Comparison of ENCODE assay signal across 8 mouse cellular contexts in the genomic region with DNA sequence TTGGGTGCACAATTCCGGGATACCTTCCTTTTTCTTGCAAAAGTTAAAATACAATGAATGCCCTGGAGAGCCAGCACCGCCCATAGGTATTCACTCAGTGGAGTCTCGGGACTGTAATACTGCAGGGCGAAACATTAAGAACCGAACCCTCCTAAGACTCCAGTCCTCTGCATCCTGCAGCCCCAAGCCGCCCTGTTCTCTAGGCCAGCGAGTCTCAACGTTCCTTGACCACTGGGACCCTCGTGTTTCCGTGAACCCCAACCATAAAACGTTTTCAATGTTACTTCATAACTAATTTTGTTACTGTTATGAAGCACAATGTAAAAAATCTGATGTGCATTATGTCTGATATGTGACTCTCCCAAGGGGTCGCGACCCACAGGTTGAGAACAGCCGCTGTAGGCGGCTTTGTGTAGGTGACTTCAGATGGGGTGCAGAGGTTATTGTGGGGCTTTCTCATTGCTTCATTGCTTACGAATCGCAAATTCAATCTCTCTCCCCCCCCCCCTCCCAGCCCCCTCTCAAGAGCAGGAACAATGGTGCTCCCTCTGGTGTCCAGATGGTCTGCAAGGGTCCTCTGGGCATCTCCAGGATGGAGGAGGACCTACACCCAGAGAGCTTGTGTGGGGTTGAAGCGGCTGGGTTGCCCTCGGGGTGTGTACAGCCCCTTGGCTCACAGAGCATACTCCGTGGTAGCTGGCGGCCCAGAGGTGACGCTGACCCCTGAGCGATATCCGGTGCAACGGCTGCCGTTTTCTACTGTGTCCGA. TPM values are rescaled to one million over a fixed set of nuclear protein-coding genes. Genes with fewer than 3 reads are reported as not detected.
DNase-seq lines count a peak whose midpoint lies in the region; ATAC-seq and TF ChIP-seq lines count a peak whose summit lies in the region.

No protein-coding gene starts in this region.

- H3K4me2 ChIP-seq in forebrain, embryonic 15.5 days (replicated peaks) = peak overlapping the region; percentile 78
- peak overlapping the region; percentile 75 for H3K4me2 ChIP-seq in limb, embryonic 15.5 days
- peak overlapping the region; percentile 66 for H3K4me2 ChIP-seq in neural tube, embryonic 14.5 days (ENCODE audit: low read depth, low read length)

- 32% methylated on average over 27 of the region's 27 CpGs for WGBS in cerebellum, adult 2 months
- WGBS in forebrain, embryonic 15.5 days = 45% methylated on average over 27 of the region's 27 CpGs
- WGBS in limb, embryonic 15.5 days = 38% methylated on average over 27 of the region's 27 CpGs
- WGBS in neural tube, embryonic 14.5 days = 43% methylated on average over 27 of the region's 27 CpGs

- peak; percentile 60 for ATAC-seq in forebrain, embryonic 15.5 days (replicated peaks)
- no peak for ATAC-seq in limb, embryonic 15.5 days (ENCODE audit: insufficient number of reproducible peaks, low FRiP score, low TSS enrichment, low read depth)
- ATAC-seq in neural tube, embryonic 14.5 days (ENCODE audit: low read depth) = peak; percentile 45; the same call in 1 of the 2 replicates
- no peak for ATAC-seq in granulocyte monocyte progenitor cell, adult 5-6 weeks (replicated peaks; ENCODE audit: poor library complexity, severe bottlenecking)

- peak overlapping the region; percentile 100 for H3K27ac ChIP-seq in left cerebral cortex, adult 2 months
- H3K27ac ChIP-seq in cerebellum, adult 2 months (ENCODE audit: insufficient read depth, low read length) = peak overlapping the region; percentile 63
- peak overlapping the region; percentile 96 for H3K27ac ChIP-seq in forebrain, embryonic 15.5 days (replicated peaks)
- H3K27ac ChIP-seq in limb, embryonic 15.5 days = peak overlapping the region; percentile 98
- H3K27ac ChIP-seq in neural tube, embryonic 14.5 days (ENCODE audit: low read depth, low read length) = peak overlapping the region; percentile 95

- no peaks in the 10 kb centered on the region for H3K27me3 ChIP-seq in cerebellum, adult 2 months (ENCODE audit: control insufficient read depth, insufficient read depth, low read length)
- H3K27me3 ChIP-seq in forebrain, embryonic 15.5 days = no peaks in the 10 kb centered on the region
- H3K27me3 ChIP-seq in limb, embryonic 15.5 days = no peaks in the 10 kb centered on the region
- H3K27me3 ChIP-seq in neural tube, embryonic 14.5 days (ENCODE audit: control insufficient read depth, insufficient read depth, low read length) = no peaks in the 10 kb centered on the region

- H3K9ac ChIP-seq in forebrain, embryonic 15.5 days (replicated peaks) = peak overlapping the region; percentile 61
- peak overlapping the region; percentile 65; the same call in 1 of the 2 replicates for H3K9ac ChIP-seq in limb, embryonic 15.5 days
- H3K9ac ChIP-seq in neural tube, embryonic 14.5 days (replicated peaks; ENCODE audit: low read depth, low read length) = peak overlapping the region; percentile 53

- no peak for DNase-seq in left cerebral cortex, adult 2 months (ENCODE audit: extremely low spot score in 1 of 2, low spot score in 2 of 2)
- DNase-seq in left cerebral cortex, adult 9 months (ENCODE audit: low spot score in 2 of 2) = no peak
- DNase-seq in cerebellum, adult 2 months = peak; percentile 48 to 50
- no peak for DNase-seq in gastrocnemius, postnatal 14 days

- no peaks in the 10 kb centered on the region for H3K9me3 ChIP-seq in forebrain, embryonic 15.5 days
- no peaks in the 10 kb centered on the region for H3K9me3 ChIP-seq in limb, embryonic 15.5 days
- no peaks in the 10 kb centered on the region for H3K9me3 ChIP-seq in neural tube, embryonic 14.5 days (ENCODE audit: control insufficient read depth, low read length)

- no peak for TF ChIP-seq POLR2A in cerebellum, adult 2 months (IDR thresholded peaks at IDR 0.05; ENCODE audit: borderline replicate concordance, insufficient read depth, low read length)

- H3K4me1 ChIP-seq in cerebellum, adult 2 months (ENCODE audit: control insufficient read depth, insufficient read depth, low read length) = peaks cover 9% of the 10 kb centered on the region; the same call in 1 of the 2 replicates
- peaks cover 17% of the 10 kb centered on the region for H3K4me1 ChIP-seq in forebrain, embryonic 15.5 days
- peaks cover 14% of the 10 kb centered on the region for H3K4me1 ChIP-seq in limb, embryonic 15.5 days
- peaks cover 10% of the 10 kb centered on the region; the same call in 1 of the 2 replicates for H3K4me1 ChIP-seq in neural tube, embryonic 14.5 days (ENCODE audit: control insufficient read depth, insufficient read depth, low read length)

- H3K4me3 ChIP-seq in left cerebral cortex, adult 2 months = peak overlapping the region; percentile 65
- H3K4me3 ChIP-seq in cerebellum, adult 2 months (replicated peaks; ENCODE audit: insufficient read depth, low read depth, low read length) = peak overlapping the region; percentile 65
- peak overlapping the region; percentile 61 for H3K4me3 ChIP-seq in forebrain, embryonic 15.5 days
- H3K4me3 ChIP-seq in limb, embryonic 15.5 days = peak overlapping the region; percentile 65
- peak overlapping the region; percentile 55 for H3K4me3 ChIP-seq in neural tube, embryonic 14.5 days (ENCODE audit: low read depth, low read length)

- intact Hi-C loops in left cerebral cortex, adult 2 months (cut with DNase I) = no loop called here
- intact Hi-C loops in gastrocnemius, postnatal 14 days (cut with DNase I; ENCODE audit: low total_unique reads) = no loop called here

- H3K36me3 ChIP-seq in forebrain, embryonic 15.5 days = peaks cover 2% of the 10 kb centered on the region; the same call in 1 of the 2 replicates
- peaks cover 17% of the 10 kb centered on the region for H3K36me3 ChIP-seq in limb, embryonic 15.5 days
- H3K36me3 ChIP-seq in neural tube, embryonic 14.5 days (ENCODE audit: control insufficient read depth, insufficient read depth, low read length) = peaks cover 5% of the 10 kb centered on the region; the same call in 1 of the 2 replicates

- TF ChIP-seq CTCF in left cerebral cortex, adult 2 months (IDR thresholded peaks at IDR 0.05) = no peak; the same call in 1 of the 2 replicates
- TF ChIP-seq CTCF in cerebellum, adult 2 months (IDR thresholded peaks at IDR 0.05; ENCODE audit: borderline replicate concordance, insufficient read depth, low read depth, low read length) = no peak

RNA-seq across cellular contexts. Expression of gene D2hgdh, which starts 1.2 kb away (rescaled TPM):
- 10 to 100 TPM; 12.6 to 14.2 TPM for total RNA-seq in left cerebral cortex, adult 2 months (2021)
- polyA plus RNA-seq in cerebellum, adult 2 months (2012; rRNA removed) = 16.7 and 18.2 TPM in 2 replicates
- polyA plus RNA-seq in forebrain, embryonic 15.5 days (2015; fragmentation: Nextera tagmentation; extraction: Ambion mirVana) = 15.5 and 16.1 TPM in 2 replicates
- polyA plus RNA-seq in limb, embryonic 15.5 days (2015; fragmentation: Nextera tagmentation; extraction: Ambion mirVana) = 15.8 and 16.9 TPM in 2 replicates
- polyA plus RNA-seq in neural tube, embryonic 14.5 days (2014; fragmentation: Nextera tagmentation; extraction: Ambion mirVana) = 12.3 and 14.7 TPM in 2 replicates
- total RNA-seq in granulocyte monocyte progenitor cell, adult 5-6 weeks (2014; fragmentation: Nextera tagmentation) = 19.3 and 25.7 TPM in 2 replicates
- total RNA-seq in granulocyte monocyte progenitor cell, adult 5-6 weeks (2017) = 13.8 and 19.9 TPM in 2 replicates
- total RNA-seq in gastrocnemius, postnatal 14 days (2021) = 10 to 100 TPM; 24.8 to 25.8 TPM

RNA-seq across cellular contexts. Expression of gene Ing5, which starts 22.2 kb away (rescaled TPM):
- total RNA-seq in left cerebral cortex, adult 2 months (2021) = 10 to 100 TPM; 12.8 to 15.2 TPM
- 7.5 TPM in 2 replicates for polyA plus RNA-seq in cerebellum, adult 2 months (2012; rRNA removed)
- 10.7 and 11.4 TPM in 2 replicates for polyA plus RNA-seq in forebrain, embryonic 15.5 days (2015; fragmentation: Nextera tagmentation; extraction: Ambion mirVana)
- polyA plus RNA-seq in limb, embryonic 15.5 days (2015; fragmentation: Nextera tagmentation; extraction: Ambion mirVana) = 12.7 and 13.4 TPM in 2 replicates
- polyA plus RNA-seq in neural tube, embryonic 14.5 days (2014; fragmentation: Nextera tagmentation; extraction: Ambion mirVana) = 9.4 and 10.2 TPM in 2 replicates
- 9.5 and 19.4 TPM in 2 replicates for total RNA-seq in granulocyte monocyte progenitor cell, adult 5-6 weeks (2014; fragmentation: Nextera tagmentation)
- total RNA-seq in granulocyte monocyte progenitor cell, adult 5-6 weeks (2017) = 27.1 and 42.3 TPM in 2 replicates
- 1 to 10 TPM; 2.9 to 3.7 TPM for total RNA-seq in gastrocnemius, postnatal 14 days (2021)

RNA-seq across cellular contexts. Expression of gene Dtymk, which starts 24.2 kb away (rescaled TPM):
- 10 to 100 TPM; 50.8 to 52.5 TPM for total RNA-seq in left cerebral cortex, adult 2 months (2021)
- polyA plus RNA-seq in cerebellum, adult 2 months (2012; rRNA removed) = 96.5 and 100 TPM in 2 replicates
- 183 and 192 TPM in 2 replicates for polyA plus RNA-seq in forebrain, embryonic 15.5 days (2015; fragmentation: Nextera tagmentation; extraction: Ambion mirVana)
- 200 and 206 TPM in 2 replicates for polyA plus RNA-seq in limb, embryonic 15.5 days (2015; fragmentation: Nextera tagmentation; extraction: Ambion mirVana)
- 152 and 153 TPM in 2 replicates for polyA plus RNA-seq in neural tube, embryonic 14.5 days (2014; fragmentation: Nextera tagmentation; extraction: Ambion mirVana)
- total RNA-seq in granulocyte monocyte progenitor cell, adult 5-6 weeks (2014; fragmentation: Nextera tagmentation) = 238 and 289 TPM in 2 replicates
- total RNA-seq in granulocyte monocyte progenitor cell, adult 5-6 weeks (2017) = 216 and 239 TPM in 2 replicates
- total RNA-seq in gastrocnemius, postnatal 14 days (2021) = 10 to 100 TPM; 16.8 to 23.8 TPM

RNA-seq across cellular contexts. Expression of gene Gal3st2, which starts 35.2 kb away (rescaled TPM):
- total RNA-seq in left cerebral cortex, adult 2 months (2021) = under 1 TPM in 1 of 2 experiments, not detected in 1; 0.16 TPM
- not detected in 2 replicates for polyA plus RNA-seq in cerebellum, adult 2 months (2012; rRNA removed)
- not detected in 2 replicates for polyA plus RNA-seq in forebrain, embryonic 15.5 days (2015; fragmentation: Nextera tagmentation; extraction: Ambion mirVana)
- polyA plus RNA-seq in limb, embryonic 15.5 days (2015; fragmentation: Nextera tagmentation; extraction: Ambion mirVana) = 0.20 TPM in 1 of 2 replicates, not detected in the other
- polyA plus RNA-seq in neural tube, embryonic 14.5 days (2014; fragmentation: Nextera tagmentation; extraction: Ambion mirVana) = not detected in 2 replicates
- not detected in 2 replicates for total RNA-seq in granulocyte monocyte progenitor cell, adult 5-6 weeks (2014; fragmentation: Nextera tagmentation)
- total RNA-seq in granulocyte monocyte progenitor cell, adult 5-6 weeks (2017) = not detected in 2 replicates
- not detected for total RNA-seq in gastrocnemius, postnatal 14 days (2021)

Comparison
In these comparisons a context has a peak if more than half of its experiments do, and no peak if none do; other contexts are left out.
1. DNase-seq: peak in cerebellum, adult 2 months (2 of 2); none in left cerebral cortex, adult 2 months (0 of 2), left cerebral cortex, adult 9 months (0 of 2) and gastrocnemius, postnatal 14 days (single experiment).
2. ATAC-seq: peak in forebrain, embryonic 15.5 days (single experiment) and neural tube, embryonic 14.5 days (single experiment); none in limb, embryonic 15.5 days (single experiment) and granulocyte monocyte progenitor cell, adult 5-6 weeks (single experiment).
3. Peak in every context shown above with its lines, with median percentiles within 50 percentile points of each other: H3K27ac ChIP-seq, H3K4me3 ChIP-seq, H3K4me2 ChIP-seq and H3K9ac ChIP-seq.